Mouse (Mus musculus) cerebellum, postnatal 4 days (tissue): Measurements from ENCODE around the gene Fam213b.

Experiments used
- DNase-seq, 2 experiments: peaks; one replicate each; pipeline ENCODE4 v3.0.0; 2022; ENCODE audit warnings: low spot score in 2 of 2, mixed read lengths in 1 of 2

Gene Fam213b

DNA sequence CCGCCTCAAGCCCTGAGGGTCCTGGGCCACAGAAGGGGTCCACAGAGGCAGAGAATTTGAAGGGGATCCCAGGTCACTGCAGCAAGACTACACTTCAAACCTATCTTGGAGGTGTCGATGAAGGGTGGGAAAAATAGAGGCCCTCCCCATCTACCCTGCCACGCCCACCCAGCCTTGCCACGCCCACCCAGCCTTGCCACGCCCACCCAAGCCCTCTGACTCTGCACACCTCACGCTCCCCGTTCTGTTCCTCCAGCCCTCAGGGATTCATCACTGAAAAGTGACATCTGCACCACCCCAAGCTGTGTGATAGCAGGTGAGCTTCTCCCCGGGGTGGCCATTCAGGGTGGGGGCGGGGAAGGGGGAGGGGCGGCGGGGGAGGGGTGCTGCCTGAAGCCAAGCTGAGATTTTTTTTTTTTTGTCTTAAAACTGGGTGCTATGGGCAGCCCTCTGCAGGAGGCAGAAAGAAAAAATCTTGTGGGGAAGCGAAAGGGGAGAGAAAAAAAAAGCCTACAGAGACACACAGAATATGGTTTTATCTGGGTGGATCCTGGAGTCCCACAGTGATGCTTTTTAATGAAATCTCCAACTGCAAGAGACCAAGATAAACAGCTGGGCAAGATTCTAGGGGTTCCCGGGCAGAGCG is 16.8 kb downstream of the Fam213b start:
- no peak for DNase-seq

DNA sequence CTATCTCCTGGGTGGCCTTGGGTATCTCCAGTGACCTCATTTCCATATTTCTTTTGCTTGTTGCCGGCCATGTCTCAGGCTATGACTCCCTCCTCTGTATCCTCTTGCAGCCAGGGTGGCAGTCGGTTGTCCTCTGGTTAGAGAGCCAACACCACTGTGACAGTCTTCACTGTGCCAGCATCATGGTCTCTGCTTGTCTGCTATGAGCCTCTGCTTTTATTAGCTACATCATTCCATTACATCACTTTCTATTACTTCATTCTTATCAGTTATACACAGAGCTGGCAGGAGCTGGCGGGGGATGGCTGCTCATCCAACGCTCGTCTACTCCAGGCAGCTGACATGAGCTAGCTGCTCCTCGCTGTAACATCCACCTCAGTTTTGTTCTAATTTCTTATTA is 18.2 kb downstream of the Fam213b start:
- no peak for DNase-seq

DNA sequence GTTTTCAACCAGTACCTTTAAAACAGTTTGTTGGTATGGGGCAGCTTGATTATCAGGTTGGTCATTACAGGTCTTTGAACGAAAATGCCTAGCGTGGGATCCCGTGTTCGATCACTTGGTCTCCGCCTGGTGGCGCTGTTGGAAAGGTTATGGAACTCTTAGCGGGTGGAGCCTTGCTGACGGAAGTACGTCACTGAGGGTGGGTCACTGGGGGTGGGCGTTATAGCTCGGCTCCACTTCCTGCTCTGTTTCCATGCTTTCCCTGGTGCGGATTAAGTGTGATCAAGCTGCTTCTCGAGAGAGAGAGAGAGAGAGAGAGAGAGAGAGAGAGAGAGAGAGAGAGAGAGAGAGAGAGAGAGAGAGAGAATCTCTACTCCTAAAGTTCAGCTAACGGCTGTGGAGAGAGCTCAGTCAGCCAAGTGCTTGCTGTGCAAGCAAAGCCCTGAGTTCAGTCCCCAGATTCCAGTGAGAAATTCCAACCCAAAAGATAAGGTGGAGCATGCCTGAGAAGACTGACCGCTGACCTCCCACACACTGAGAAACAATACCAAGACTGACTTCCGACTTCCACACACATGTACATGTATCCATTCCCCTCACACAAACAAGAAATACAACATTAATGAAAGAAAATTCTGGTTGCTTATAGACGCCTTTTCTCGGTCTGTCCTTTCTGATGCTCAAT is 20.9 kb downstream of the Fam213b start:
- peak; percentile 92 to 95 for DNase-seq

DNA sequence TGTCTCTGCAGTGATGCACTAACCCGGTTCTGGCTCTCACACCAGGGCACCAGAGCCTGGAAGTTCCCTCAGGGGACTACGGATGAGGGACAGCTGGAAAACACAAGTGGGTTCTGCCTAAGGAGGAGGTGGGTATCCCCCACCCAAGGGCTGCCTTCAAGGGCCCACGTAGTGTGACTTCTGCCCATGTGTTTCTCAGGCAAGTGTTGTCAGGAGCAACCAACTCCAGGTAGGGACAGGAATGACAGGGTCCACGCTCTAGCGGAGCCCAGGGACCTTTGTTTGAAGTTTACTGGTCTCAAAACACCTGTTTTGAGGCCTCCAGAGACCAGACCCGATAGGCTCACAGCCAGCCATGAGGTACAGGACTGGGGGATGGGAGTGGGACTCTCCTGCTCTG is 25.7 kb downstream of the Fam213b start:
- DNase-seq: no peak

DNA sequence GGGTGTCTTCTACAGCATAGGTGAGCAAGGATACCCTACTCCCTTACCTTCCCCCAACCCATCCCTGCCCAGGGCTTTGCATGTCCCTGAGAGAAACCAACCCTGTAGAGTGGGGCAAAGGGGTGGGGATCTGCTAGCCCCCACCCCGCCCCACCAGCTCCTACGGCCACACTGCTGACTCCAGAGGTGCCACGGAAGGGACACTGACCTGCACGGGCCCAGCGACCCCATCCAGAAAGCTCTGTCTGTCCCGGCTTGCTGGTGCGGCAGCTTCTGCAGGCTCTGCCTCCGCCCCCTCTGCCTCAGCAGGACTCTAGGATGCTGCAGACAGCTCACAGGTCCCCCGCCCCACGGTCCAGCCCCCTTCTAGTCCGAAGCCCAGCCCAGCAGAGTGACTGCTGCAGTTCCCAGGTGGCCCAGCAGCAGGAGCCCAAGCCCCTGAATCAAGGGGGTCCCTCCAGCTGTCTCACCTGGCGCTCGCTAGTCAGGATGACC is 27.1 kb downstream of the Fam213b start:
- DNase-seq: no peak

DNA sequence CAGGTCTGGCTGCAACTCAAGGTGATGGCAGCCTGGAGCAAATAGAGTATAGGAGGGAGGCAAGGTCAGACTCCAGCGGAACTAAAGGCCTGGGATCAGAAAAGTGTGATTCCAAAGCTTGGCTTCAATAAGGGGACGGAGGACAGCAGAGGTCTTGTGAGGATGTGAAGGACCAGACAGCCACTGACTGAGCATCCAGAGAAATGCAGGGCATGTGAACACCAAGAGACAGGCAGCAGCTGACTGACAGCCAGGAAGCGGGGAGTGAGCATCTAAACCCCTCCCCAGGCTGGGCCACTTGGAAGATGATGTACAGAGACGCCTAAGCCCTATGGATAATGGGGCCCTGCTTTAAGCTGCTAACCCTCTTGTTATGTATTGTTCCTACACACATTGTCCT is 28.2 kb downstream of the Fam213b start:
- no peak for DNase-seq

DNA sequence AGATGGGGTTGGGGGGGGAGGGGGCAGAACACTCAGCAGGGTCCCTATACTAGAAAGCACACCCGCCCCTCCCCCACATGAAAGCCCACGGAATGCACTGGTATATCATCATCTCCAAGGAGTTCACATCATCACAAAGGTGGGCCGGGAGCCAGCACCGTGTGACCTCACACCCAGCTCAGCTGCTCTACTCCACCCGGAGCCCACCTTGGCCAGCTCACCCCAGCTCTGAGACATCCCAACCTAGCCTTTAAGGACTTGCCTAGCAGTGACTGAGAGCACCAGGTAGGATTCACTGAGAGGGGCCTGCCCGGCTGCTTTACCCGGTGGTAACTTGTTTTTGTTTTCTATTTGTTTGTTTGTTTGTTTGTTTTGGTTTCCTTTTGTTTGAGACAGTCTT is 29.5 kb downstream of the Fam213b start, which contains the start of gene Mmel1:
Mmel1 (plus strand) TSS at position 146 of the 400 bp plus-strand sequence.
- no peak for DNase-seq

DNA sequence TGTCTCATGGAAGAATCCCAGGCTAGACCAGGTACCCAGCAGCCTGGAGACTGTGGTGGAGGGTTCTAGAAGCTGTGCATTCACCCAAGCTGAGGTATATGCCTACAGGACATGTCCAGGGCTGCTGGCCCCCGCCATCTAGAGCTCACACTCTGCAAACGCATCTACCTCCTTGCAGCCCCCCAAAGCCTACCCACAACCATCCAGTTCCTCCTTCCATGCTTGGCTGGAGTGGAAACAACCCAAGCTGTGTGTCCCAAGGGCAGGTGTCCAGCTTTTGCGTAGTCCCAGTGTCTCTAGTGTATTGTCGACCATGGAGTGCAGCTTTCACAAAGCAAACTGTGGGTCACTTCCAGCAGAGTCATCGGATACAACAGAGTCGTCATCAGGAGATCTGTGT is 31.7 kb downstream of the Fam213b start:
- no peak for DNase-seq

DNA sequence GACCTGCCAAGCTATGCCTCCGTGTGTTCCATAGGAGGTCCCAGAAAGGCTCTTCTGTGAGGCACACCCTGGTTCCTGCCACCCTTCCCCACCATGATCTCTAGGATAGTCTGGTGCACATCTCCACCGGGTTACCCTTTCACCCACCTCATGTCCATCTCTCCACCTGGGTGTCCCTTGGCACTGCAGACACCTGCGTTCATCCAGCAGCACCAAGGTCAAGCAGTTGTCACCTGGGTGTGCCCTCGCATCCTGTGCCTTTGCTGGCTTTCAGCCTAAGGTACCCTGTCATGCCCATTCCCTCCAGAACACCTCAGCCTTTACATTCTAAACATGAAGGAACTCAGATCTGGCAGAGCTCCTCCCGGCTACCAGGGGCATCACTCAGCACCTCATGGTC is 32.5 kb downstream of the Fam213b start:
- no peak for DNase-seq

DNA sequence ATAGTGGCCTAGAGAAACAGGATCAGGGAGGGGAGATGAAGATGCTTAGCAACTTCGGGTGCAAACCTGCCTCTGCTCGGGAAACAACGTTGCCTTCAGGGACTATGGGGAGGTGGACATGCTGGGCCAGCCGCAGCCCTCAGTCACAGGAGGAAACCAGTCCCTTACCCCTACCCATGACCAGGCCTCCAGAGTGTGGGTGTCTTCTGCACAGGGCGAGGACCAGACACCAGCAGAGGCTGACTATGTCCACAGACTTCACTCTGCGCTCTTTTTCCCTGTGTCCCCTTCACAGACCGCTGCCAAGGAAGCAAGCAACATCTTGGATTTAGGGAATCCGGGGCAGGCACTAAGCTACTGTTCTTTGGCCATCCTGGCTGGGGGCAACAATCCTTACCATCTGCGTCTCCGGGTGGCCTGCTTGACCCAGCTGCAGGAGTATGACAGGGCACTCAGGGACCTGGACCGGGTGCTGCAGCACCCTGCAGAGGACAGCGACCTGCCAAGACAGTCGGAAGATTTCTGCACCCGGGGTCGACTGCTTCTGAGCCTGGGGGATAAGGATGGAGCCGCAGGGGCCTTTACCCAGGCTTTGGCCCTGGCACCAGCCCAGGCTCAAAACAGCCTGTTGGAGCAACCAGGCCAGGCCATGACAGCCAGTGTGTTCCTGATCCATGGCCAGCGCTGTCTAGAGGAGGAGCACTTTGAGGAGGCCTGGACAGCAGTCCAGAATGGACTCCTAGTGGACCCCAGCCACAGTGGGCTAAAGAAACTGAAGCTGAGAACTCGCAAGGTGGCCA is 33.8 kb downstream of the Fam213b start:
- no peak for DNase-seq

DNA sequence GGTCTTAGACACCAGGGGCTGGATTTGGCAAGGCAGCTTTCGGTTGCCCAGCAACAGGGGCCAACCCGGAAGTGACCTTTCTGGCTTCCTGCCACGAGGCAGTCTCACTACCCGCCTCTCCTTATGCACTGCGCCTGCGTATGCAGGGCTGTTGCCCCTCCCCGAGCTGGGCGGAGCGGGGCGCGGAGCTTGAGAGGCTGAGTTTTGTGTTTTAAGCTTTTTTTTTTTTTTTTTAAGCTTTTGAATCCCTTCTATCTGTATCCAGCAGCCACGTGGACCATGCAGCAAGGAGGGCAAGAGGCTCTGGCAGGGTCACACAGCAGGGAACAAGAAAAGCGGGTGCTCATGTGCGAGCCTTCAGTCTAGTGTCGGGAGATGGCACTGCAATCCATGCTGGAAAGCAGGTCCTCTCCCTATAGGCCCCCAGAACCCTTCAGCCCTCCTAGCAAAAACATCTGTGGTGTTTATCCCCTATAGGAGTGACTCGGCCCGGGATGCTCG is 34.6 kb downstream of the Fam213b start:
- peak; percentile 88 to 93 for DNase-seq

DNA sequence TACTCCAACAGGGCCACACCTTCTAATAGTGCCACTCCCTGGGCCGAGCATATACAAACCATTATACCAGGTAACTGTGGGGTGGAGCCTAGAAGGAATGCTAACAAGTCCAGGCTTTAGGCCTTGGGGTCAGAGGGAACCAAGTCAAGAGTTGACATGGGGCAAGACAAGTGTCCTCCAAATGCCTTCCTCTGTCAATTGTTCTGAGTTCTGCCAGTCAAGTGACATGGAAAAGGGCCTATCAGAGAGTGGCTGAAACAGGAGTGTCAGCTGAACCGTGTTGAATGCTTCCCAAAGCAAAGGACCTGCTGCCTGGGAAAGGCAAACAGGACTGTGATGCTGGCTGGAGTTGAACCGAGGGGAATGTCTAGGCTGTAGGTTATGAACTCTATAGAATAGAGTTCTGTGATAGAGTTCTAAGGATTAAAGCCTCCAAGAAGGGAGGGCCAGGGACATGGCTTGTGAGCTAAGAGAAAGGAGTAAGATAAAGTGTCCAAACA is 35.4 kb downstream of the Fam213b start:
- DNase-seq: no peak

DNA sequence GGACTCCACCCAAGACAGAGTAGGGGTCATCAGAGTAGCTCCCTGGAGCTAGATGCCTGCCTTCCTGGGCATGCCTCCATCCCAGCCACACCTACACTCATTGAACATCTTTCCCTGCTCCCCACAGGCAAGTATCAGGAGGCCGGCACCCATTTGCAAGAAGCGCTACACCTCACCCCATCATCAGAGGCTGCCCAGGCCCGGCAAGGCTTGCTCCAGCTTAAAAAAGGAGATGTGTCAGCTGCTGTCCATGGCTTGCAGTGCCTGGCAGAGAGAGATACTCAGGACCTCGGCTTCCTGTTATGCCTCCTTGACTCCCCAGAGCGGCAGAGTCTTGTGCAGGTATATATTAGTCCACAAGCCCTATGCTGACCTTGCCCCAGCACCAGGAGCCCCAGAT is 37.0 kb downstream of the Fam213b start:
- no peak for DNase-seq

DNA sequence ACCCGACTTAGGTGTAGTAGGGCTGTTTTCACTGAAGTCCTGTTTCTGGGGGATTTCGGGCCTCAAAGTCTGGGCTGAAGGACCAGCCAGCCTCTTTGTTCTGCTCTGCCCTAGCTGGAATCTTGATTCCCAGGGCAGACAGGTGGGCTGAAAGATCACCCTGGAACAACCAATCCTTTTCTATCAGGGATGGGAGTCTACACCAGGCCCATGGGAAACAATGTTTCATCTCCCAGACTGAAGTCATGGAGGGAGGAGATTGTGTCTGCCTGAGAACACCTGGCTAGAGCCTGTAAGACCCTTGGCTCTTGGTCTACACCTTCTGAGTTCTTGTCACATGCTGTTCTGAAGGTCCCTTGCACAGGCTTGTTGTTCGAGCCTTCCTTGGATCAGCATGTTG is 40.3 kb downstream of the Fam213b start:
- DNase-seq: no peak

DNA sequence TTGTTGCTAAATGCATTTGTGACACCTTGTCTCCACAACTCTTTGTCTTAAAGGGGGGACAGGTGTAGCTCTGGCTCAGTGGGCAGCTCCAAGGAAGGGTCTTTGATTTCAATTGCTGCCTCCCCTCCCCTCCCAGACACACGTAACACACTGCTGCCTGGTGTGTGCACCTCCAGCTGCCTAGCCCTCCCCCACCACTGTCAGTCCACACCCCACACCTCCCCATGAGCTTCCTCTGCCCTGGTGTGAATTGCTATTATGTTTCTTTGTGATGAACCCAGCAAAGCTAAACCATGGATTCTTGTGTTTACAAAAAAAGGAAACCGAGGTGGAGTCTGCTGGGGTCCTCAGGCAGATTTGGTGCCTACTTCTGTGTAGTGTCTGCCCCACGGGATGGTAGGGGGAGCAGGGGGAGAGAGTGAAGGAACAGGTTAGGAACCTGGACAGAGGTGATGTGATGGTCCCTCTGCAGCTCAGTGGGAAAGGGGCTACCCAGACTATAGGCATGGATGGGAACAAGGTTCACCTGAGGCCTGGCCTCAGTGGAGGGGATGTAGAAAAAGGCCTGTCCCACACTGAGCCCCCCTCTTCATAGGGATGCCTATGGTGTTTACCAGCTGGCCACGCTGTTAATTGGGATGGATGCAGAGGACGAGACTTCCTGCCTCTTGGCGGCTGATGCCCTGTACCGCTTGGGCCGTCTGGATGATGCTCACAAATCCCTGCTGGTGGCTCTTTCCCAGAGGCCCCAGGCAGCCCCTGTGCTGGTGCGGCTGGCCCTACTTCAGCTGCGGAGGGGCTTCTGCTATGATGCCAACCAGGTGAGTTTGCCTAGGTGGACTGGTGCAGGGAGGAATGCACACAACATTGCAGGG is 41.3 kb downstream of the Fam213b start:
- DNase-seq: no peak

DNA sequence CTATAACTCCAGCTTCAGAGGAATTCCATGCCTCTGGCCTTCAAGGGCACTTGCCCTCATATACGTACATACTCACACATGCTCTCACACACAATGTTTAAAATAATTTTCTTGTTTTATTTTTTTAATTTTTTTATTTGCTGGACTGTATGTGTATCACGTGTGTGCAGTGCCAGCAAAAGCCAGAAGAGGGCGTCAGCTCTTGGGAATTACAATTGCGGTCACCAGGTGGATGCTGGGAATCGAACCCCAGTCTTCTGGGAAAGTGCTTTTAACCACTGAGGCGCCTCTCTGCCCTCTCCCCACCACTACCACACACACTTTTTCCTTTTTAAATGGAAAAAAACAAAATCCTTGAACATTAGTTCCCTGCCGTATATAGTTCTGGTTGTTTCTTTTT is 42.1 kb downstream of the Fam213b start:
- DNase-seq: no peak

DNA sequence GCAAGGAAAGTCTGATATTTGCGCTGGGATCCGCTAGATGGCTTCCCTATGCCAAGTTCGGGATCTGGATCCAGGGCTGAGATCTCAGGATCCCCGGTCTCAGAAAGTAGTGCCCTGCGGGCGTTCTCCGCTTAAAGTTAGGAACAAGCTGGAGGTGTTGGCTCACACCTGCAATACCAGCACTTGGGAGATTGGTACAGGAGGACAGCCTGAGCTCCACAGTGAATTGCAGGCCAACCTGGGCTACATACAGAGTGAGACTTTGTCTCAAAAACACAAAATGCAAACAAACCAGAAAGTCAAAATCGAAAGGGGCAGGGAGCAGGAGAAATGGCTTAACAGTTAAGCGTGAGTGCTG is 42.5 kb downstream of the Fam213b start:
- no peak for DNase-seq

DNA sequence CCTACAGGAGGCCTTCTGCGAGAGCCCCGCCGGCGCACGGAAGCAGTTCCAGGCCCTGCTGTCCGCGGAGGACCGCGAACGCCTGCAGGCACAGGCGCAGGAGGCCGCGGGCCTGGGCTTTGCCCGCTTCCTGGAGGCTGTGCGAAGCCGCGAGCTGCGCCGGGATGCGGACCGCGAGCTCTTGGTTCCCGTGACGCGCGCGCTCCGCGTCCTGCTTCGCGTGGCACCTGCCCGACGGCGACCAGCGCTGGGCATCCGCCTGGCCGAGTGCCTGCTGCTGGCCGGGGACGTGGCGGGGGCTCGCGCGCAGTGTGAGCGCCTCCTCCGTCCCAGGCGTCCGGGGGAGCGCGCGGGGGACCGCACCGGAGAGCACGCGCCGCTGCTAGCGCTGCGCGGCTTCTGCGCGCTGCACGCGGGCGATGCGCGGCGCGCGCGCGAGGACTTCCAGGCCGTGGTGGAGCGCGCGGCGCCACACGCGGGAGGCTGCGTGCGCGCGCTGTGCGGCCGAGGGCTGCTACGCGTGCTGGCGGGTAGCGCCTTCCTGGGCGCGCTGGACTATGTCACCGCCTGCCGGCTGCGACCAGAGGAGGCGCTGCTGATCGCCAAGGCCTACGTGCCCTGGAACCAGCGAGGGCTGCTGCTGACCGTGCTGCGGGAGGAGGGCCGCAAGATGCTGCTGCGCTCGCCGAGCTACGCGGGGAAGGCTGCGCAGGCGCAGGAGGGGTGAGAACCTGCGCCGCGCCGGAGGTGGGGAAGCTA is 43.0 kb downstream of the Fam213b start:
- DNase-seq: peak; percentile 75 to 93

DNA sequence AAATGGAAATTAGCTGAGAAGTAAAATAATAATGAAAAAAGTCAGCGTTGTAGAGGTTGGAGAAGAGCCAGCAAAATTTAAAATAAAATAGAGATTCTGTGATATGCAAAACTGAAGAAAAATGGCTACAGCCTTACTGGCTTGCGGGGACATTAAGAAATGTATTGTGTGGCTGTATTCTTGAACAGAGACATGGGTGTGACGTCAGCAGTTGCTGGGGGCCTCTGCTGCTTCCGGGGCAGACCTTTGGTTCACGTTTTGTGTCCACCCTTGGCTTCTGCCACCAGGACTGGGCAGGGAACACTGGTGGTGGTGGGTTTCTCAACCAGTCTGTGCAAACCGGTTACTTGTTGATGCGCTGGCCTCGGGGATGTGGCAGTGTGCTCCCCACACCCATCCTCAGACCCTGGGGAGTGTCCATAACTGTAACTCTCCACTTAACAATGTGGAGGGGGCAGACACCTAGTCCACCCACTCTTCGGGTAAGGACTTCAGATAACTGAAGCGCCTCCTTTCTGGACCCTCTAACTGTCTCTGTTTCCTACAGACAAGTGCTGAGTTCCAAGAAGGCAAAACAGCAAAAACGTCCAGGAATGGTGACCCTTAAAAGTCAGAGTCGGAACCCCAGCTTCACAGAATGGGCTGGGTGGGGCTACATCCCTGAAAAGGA is 44.1 kb downstream of the Fam213b start:
- no peak for DNase-seq

DNA sequence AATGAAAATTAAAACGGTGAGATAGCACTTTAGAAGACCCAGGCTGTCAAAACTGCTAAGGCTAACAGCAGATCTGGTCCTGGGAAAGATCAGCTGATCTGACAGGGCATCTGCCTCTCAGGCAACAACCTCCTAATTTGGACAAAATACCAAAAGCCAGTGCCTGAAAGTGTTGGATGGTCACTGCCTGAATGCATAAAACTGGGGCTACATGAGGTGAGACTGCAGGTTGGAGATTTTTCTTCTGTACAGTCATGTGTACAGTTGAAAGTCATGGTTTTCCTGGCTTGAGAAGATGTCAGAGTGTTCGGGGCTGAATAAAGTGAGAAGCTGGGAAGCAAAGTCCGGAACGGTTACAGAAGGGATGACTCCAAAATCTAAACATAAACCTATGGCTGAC is 45.1 kb downstream of the Fam213b start:
- no peak for DNase-seq
